10 mouse cellular contexts compared by ENCODE assay signal in genomic region chr9:32721081-32721480, GRCm38 (mm10).
DNase-seq lines count a peak whose midpoint lies in the region; ATAC-seq and TF ChIP-seq lines count a peak whose summit lies in the region.
"Had no signal": no experiment of that assay in that cellular context is flagged by ENCODE, and none has a peak within 500 bp of the region (broad histone marks: within the 10 kb centered on the region; RNA-seq: fewer than 3 reads in every experiment).

No protein-coding gene starts in this region.

- no peak overlapping the region for H3K4me2 ChIP-seq in hindbrain, embryonic 11.5 days (replicated peaks; ENCODE audit: low read depth, low read length)
- H3K4me2 ChIP-seq in hindbrain, embryonic 13.5 days, result no peak overlapping the region
- H3K4me2 ChIP-seq in embryonic facial prominence, embryonic 15.5 days (replicated peaks), result no peak overlapping the region

- 0 out of 2 replicates have a peak, but pooled peaks have one; percentile 14 for TF ChIP-seq POLR2A in thymus, adult 2 months (IDR thresholded peaks at IDR 0.05; ENCODE audit: control insufficient read depth, extremely low read depth, insufficient read depth, low read length, poor library complexity)

- no peak overlapping the region for H3K27ac ChIP-seq in hindbrain, embryonic 11.5 days (ENCODE audit: low read depth, low read length)
- no peak overlapping the region for H3K27ac ChIP-seq in hindbrain, embryonic 13.5 days
- H3K27ac ChIP-seq in thymus, adult 2 months (ENCODE audit: control insufficient read depth, insufficient read depth, low read length), result peak overlapping the region; percentile 72
- peak overlapping the region; percentile 34; the same call in 1 of the 2 replicates for H3K27ac ChIP-seq in embryonic facial prominence, embryonic 15.5 days (replicated peaks)

- peak; percentile 10 for DNase-seq in hindbrain, embryonic 11.5 days (ENCODE audit: low spot score)
- no peak for DNase-seq in thymus, adult 2 months
- no peak for DNase-seq in thymus, postnatal 36 days
- DNase-seq in neural tube, embryonic 10.5 days (ENCODE audit: extremely low spot score, low spot score), result no peak
- DNase-seq: kidney, adult 9 months; thymus, adult 18-20 months had no signal

- H3K9ac ChIP-seq in hindbrain, embryonic 11.5 days (ENCODE audit: low read depth, low read length), result no peak overlapping the region
- H3K9ac ChIP-seq in hindbrain, embryonic 13.5 days, result no peak overlapping the region
- no peak overlapping the region for H3K9ac ChIP-seq in embryonic facial prominence, embryonic 15.5 days

- H3K4me1 ChIP-seq in hindbrain, embryonic 11.5 days (replicated peaks; ENCODE audit: control insufficient read depth, insufficient read depth, low read length), result peaks cover 3% of the 10 kb centered on the region; the same call in 1 of the 2 replicates
- H3K4me1 ChIP-seq in hindbrain, embryonic 13.5 days (replicated peaks), result peaks cover 12% of the 10 kb centered on the region
- peaks cover 61% of the 10 kb centered on the region for H3K4me1 ChIP-seq in thymus, adult 2 months (replicated peaks; ENCODE audit: control insufficient read depth, insufficient read depth, low read length)
- peaks cover 51% of the 10 kb centered on the region for H3K4me1 ChIP-seq in embryonic facial prominence, embryonic 15.5 days

- H3K9me3 ChIP-seq in hindbrain, embryonic 11.5 days (ENCODE audit: control insufficient read depth, low read length), result no peaks in the 10 kb centered on the region
- H3K9me3 ChIP-seq in hindbrain, embryonic 13.5 days, result no peaks in the 10 kb centered on the region
- H3K9me3 ChIP-seq in embryonic facial prominence, embryonic 15.5 days (replicated peaks), result no peaks in the 10 kb centered on the region

- H3K36me3 ChIP-seq in hindbrain, embryonic 11.5 days (ENCODE audit: control insufficient read depth, insufficient read depth, low read length), result no peaks in the 10 kb centered on the region
- no peaks in the 10 kb centered on the region for H3K36me3 ChIP-seq in hindbrain, embryonic 13.5 days
- H3K36me3 ChIP-seq in thymus, adult 2 months (ENCODE audit: control insufficient read depth, insufficient read depth, low read length), result peaks cover 53% of the 10 kb centered on the region
- no peaks in the 10 kb centered on the region for H3K36me3 ChIP-seq in embryonic facial prominence, embryonic 15.5 days

- H3K4me3 ChIP-seq in hindbrain, embryonic 11.5 days (ENCODE audit: low read depth, low read length), result no peak overlapping the region
- no peak overlapping the region for H3K4me3 ChIP-seq in hindbrain, embryonic 13.5 days
- no peak overlapping the region for H3K4me3 ChIP-seq in thymus, adult 2 months (ENCODE audit: control insufficient read depth, insufficient read depth, low read length)
- no peak overlapping the region for H3K4me3 ChIP-seq in embryonic facial prominence, embryonic 15.5 days (replicated peaks)

- H3K27me3 ChIP-seq in hindbrain, embryonic 11.5 days (ENCODE audit: control insufficient read depth, insufficient read depth, low read length), result no peaks in the 10 kb centered on the region
- peaks cover 23% of the 10 kb centered on the region for H3K27me3 ChIP-seq in hindbrain, embryonic 13.5 days
- no peaks in the 10 kb centered on the region for H3K27me3 ChIP-seq in thymus, adult 2 months (ENCODE audit: control insufficient read depth, insufficient read depth, low read length)
- H3K27me3 ChIP-seq in embryonic facial prominence, embryonic 15.5 days, result no peaks in the 10 kb centered on the region

- ATAC-seq in hindbrain, embryonic 11.5 days (ENCODE audit: low FRiP score), result no peak
- no peak for ATAC-seq in hindbrain, embryonic 13.5 days (ENCODE audit: low FRiP score)
- ATAC-seq in embryonic facial prominence, embryonic 15.5 days (ENCODE audit: insufficient number of reproducible peaks, low FRiP score, low TSS enrichment, low read depth), result no peak
- no peak for ATAC-seq in megakaryocyte-erythroid progenitor cell, adult 5-6 weeks (replicated peaks; ENCODE audit: low FRiP score, low TSS enrichment, poor library complexity, severe bottlenecking)
- ATAC-seq: activated CD4-positive, CD25-positive, alpha-beta regulatory T cell, adult 4 months had no signal

- WGBS in hindbrain, embryonic 11.5 days, result 37% methylated on average over 2 of the region's 2 CpGs
- 60% methylated on average over 2 of the region's 2 CpGs for WGBS in hindbrain, embryonic 13.5 days
- WGBS in thymus, adult 2 months, result 88% methylated on average over 2 of the region's 2 CpGs
- WGBS in embryonic facial prominence, embryonic 15.5 days, result 39% methylated on average over 2 of the region's 2 CpGs

- TF ChIP-seq CTCF in thymus, adult 2 months (IDR thresholded peaks at IDR 0.05; ENCODE audit: borderline replicate concordance, control insufficient read depth, extremely low read depth, insufficient read depth, low read length, poor library complexity), result no peak

Comparison
In these comparisons a context has a peak if more than half of its experiments do, and no peak if none do; other contexts are left out.
1. H3K27ac ChIP-seq: peak in thymus, adult 2 months (single experiment) and embryonic facial prominence, embryonic 15.5 days (single experiment); none in hindbrain, embryonic 11.5 days (single experiment) and hindbrain, embryonic 13.5 days (single experiment).